Mouse (Mus musculus): Measurements from ENCODE around the gene Cst3. TPM values are rescaled to one million over a fixed set of nuclear protein-coding genes. Genes with fewer than 3 reads are reported as not detected.

Gene Cst3
- total RNA-seq (2021) = 100 to 1,000 TPM; 479 to 583 TPM
- long read RNA-seq, experiment 1, transcript Cst3-201 (3 exons, 860 nt) = major isoform, 868 of 910 reads
- long read RNA-seq, experiment 1, partial matches to known transcripts = 39 of 910 reads
- long read RNA-seq, experiment 1, other reads (novel, unspliced or antisense) = 2 of 910 reads
- long read RNA-seq, experiment 2, transcript Cst3-201 (3 exons, 860 nt) = major isoform, 828 of 870 reads
- long read RNA-seq, experiment 2, partial matches to known transcripts = 32 of 870 reads
- long read RNA-seq, experiment 2, other reads (novel, unspliced or antisense) = 10 of 870 reads

DNA sequence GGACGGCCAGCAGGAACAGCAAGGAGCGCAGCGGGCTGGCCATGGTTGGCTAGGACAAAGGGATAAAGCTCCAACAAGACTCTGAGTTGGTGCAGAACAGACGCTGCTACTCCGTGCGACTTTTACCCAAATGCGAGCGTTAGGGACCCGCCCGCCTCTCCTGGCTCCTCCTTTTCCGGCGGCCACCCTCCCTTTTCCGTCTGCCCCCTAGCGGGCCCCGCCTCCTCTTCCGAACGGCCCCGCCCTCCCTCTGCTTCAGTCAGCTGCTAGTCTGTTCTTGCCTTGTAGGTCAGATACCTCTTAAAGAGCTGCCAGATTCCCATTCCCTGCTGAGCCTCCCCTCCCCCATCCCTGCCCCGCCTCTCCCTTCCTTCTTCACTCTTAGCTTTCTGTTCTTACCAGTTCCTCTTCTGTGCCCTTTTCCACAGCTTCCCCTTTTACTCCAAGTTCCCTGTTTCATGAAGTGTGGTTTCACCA, at the start of gene Cst3:
Cst3 (minus strand) TSS at position 358 of the 477 bp plus-strand sequence.
- peak; percentile 93 to 96 for DNase-seq
- intact Hi-C loops (cut with DNase I) = no loop called here

DNA sequence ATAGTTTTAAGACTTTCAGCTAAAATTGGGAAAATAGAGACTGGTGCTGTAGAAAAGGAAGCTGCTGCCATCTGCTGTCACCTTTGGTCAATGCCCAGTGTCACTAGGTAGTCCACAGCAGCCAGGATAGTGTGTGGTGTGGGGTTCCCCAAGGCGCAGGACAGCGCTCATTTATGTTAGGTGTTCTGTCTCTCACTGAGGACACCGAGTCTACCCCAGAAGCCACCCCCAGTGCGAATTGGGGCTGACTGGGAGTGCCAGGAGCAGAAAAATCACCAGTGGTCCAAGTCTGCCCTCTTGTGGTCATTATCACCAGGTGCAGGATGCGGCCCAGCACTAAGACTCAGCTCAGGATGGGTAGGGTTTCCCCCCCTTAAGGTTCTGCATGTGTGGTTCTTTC, 26.8 kb upstream of the Cst3 start:
- intact Hi-C loops (cut with DNase I) = loop anchor here (1.0 to 5.0 kb wide), 2 partner anchors 51 to 150 kb away; partner anchors contain the start of gene Cstl1
- peak; percentile 47 to 70 for DNase-seq

DNA sequence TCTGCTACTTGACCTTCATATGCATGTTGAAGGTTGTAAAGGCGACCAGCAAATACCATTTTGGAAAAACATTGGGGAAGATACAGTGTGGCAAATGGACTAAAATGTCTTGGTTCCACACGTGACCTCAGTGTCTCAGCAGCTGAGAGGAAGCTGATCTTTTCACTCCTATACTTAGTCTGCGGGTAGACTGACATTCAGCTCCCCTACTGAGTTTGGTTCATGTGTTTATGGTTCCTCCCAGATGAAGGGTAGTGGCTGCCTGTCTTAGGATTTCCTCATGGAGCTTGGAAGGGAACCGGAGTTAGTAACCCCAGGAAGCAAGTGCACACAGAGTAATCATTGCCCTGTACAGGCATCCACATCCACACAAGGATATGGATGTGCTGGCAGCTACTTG, 24.8 kb upstream of the Cst3 start:
- intact Hi-C loops (cut with DNase I) = loop anchor here (5.0 kb wide), 1 partner anchor 148 kb away; the partner anchor contains the start of gene Cstl1

DNA sequence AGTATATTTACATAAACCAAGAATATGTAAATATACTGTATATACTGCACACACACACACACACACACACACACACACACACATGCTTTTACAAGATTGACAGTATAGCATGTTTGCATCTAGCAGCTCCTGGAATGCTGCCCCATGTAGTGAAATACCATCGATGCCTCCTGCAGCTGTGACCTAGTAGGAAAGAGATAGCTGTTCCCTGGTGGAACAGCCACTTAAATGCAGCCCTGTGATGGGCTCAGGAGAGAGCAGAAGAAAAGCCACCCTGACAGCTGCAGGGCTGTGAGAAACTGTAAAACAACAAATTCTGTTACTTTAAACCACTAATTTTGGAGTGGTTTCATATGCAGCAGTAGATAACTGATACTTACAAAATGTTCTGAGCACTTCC, 20.7 kb upstream of the Cst3 start:
- DNase-seq = no peak
- intact Hi-C loops (cut with DNase I) = no loop called here

More for the DNA sequence above, 24.8 kb upstream of the Cst3 start:
- DNase-seq = no peak

DNA sequence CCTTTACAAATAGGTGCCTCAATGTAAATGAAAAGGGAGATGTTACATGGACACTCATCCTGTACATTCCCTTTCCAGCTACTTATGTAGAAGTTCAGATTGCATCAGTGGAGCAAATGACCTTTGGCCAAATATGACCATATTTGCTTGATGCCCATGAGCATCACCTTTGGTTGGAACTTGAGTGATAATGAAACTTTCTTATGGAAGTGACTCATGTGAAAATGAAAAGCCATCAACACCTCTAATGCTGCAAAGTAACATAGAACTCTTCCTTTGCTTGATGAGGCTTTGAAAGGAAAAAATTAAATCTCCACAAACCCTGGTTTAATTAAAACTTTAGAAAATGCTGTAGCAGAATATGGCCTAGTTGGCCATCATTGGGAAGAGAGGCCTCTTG, 17.6 kb upstream of the Cst3 start:
- intact Hi-C loops (cut with DNase I) = no loop called here
- DNase-seq = no peak

DNA sequence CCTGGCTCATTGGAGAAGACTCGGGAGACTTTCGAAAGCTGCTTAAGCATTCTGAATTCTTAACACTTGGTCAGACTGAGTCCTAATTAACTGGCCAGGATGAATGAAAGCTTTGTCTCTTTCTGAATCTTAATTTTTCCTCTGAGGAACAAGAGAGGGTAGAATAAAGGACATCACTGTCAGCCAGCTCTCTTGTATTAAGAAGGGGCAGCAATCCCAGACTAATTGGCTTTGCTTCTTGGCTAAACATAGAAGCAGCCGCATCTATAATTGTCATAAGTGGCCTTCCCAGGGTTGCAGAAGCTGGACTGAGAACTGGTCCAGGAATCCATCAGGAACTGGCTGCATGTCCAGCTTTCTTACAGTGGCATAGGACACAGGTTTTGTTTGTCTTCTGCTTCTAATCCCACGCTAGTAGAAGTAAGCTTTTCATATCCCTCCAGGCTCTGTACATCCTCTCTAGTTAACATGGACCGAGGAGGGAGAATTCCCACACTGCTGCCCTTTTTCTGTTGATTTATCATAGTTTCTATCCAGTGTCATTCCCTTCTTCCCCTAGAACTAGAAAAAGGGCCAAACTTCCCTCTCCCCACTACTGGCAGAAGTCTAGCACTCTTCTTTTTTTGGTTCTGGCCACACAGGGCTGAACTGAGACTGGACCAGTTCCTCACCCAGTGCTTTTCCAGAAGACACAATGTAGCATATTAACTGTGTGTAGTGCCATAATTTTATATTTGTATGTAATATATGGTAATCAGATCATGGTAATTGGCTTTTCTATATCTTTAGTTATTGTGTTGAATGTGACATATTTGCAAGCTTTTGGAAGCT, 14.7 kb upstream of the Cst3 start:
- intact Hi-C loops (cut with DNase I) = no loop called here
- DNase-seq = no peak

DNA sequence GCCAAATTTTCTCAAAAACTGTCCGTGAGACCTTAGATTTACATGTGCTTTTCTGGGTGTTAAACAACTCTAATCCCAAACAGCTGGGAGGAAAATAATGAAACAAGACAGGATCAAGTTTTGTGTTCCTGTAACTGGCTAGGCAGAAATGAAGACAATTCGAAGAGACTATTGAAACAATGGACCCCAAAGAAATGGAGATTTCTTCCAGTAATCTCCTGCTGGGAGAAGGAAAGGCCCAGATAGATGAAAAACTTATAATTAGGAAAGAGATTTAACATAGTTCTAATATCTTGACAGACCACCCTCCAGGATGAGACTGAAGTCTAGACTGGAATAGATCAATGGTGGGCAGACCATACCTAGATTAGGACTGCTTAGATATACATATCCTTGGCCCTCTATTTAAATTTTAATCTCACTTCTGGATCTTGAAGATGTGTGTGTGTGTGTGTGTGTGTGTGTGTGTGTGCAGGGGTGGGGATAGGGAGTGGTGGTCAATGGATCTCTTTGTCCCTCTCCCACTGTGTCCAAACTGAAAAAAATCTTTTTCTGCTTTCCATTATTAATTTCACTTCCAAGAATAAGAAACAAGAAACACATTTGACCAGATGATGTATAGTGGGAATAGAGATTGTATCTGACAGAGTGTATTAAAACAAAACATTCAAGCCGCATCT, 14.0 kb upstream of the Cst3 start:
- no peak for DNase-seq
- intact Hi-C loops (cut with DNase I) = no loop called here

DNA sequence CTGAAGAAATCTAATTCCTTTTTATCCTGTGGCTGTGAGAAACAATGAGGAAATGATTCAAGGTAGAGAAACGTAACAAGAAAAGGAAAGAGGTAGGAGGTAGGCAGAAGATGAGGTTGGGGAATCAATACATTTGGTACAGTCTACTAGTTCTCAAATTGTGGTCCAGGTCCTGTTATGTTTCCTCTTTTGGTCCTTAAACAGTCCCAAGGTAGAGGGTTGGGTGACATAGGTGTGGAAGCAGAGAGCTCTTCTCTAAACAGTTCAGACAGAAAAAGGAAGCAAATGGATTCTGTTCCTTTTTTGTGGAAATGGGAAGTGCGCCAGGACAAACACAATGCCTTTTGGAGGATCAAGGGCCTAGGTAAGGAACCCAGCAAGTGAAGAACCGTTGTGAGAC, 13.4 kb upstream of the Cst3 start:
- no peak for DNase-seq
- intact Hi-C loops (cut with DNase I) = no loop called here

DNA sequence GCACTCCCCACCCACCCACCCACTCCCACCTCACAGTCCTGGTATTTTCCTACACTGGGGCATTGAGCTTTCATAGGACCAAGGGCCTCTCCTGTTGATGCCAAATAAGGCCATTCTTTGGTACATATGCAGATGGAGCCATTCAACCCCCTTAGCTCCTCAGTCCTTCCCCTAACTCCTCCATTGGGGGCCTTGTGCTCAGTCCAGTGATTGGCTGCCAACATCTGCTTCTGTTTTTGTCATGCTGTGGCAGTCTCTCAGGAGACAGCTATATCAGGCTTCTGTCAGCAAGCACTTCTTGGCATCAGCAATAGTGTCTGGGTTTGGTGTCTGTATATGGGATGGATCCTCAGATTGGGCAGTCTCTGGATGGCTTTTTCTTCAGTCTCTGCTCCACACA, 9.2 kb upstream of the Cst3 start:
- no peak for DNase-seq
- intact Hi-C loops (cut with DNase I) = no loop called here

DNA sequence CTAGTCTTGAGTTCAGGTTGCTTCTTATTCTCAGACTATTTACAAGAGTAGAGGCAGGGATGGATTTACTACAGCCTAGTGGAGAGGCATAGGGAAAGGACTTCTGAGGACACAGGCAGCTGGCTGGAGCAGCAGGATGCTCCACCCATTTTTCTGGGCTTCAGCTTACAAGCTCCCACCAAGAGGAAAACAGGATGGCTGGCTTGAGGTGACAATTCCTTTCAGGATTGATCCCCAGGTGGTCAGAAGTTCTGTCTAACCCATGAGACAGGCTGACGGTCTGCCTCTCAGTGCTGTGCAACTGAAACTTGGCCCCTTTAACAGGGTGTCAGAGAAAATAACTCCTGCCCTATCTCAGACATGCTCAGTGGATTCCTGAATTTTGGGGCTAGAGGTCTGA, 3.7 kb upstream of the Cst3 start:
- peak in 1 of 2 experiments; percentile 36 for DNase-seq
- intact Hi-C loops (cut with DNase I) = no loop called here

DNA sequence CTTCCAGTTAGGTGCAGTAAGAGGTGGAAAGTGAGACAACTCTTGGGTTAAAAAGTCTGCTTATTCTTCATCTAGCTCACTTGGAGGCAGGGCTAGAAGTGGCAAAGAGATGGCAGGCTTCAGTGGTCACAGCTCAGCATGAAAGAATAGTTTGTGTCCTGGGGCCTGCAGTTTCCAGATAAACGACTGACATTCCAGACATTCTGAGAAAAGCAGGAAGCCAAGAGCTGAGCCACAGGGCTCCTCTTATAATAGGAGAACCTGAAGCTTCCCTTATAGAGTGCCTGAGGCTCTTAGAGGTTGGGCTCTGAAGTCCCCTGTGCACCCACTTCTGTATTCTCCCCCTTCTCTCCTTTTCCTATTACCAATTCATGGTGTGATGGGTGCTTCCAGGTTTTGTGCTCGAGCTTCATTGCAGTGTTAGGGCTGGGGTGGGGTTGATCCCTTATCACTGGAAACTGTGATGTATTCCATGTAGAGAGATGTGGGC, 3.2 kb upstream of the Cst3 start:
- no peak for DNase-seq
- intact Hi-C loops (cut with DNase I) = no loop called here

DNA sequence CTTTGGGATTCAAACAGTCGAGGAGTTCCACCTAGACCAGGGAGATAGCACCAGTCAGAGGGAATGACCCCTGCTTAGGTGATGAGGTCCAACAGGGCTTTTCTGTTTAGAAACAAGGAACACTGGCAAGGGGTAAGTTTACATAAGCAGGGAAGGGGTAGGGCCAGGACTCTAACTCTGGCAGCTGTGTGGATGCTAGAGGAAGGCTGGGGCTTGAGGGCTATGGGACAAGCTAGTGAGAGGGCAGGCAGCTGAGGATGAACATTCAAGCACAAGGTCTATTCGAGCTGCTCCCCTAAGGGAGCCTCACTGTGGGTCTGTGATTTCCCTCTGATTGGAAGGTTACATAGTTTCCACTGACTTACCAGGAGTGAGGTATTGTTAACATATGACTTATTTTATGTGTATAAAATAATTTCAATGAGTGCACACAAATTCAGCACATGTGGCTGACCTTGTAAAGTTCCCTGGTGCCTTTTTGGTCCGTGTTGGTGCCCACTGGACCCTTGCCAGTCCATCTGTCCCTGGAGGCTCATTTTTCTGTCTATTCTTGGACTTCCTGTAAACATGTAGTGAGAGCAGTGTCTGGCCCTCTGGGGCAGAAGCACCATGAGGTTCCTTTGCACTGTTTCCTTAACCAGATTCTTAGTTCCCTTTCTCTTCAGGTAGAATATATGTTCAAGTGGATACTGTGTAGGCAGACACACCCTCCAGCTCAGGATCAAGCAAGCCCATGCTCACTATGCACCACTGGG, 1.7 kb upstream of the Cst3 start:
- DNase-seq = peak; percentile 59 to 60
- intact Hi-C loops (cut with DNase I) = no loop called here

DNA sequence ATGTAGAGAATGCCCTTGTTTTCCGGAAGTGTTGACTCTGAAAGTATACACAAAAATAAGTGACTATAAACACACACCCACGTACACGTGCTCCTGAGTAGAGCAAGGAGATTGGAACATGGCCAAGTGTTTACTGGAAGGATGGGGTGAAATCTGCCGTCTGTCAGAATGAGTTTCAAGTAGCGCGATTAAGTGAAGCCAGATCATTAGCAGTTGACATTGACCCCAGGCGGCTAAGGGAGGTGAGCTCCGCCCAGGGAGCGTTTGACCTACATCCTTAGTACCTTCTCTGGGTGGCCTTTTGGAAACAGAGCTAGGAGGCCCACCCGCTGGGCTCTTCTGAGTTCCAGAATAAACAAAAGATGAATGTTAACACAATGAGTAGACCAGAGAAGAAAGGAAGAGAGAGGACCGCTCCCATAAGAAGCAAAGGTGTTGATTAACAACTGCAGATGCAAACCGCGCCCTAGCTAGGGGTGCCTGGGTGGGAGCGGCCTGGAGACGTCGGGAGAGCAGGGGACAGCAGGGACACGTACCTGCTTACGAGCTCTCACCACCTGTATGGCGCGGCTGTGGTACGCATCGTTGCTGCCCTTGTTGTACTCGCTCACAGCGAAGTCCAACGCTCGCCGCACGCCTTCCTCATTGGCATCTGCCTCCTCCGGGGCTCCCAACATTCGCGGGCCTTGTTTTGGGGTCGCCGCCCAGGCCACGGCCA, 716 bp downstream of the Cst3 start:
- intact Hi-C loops (cut with DNase I) = no loop called here
- no peak for DNase-seq

DNA sequence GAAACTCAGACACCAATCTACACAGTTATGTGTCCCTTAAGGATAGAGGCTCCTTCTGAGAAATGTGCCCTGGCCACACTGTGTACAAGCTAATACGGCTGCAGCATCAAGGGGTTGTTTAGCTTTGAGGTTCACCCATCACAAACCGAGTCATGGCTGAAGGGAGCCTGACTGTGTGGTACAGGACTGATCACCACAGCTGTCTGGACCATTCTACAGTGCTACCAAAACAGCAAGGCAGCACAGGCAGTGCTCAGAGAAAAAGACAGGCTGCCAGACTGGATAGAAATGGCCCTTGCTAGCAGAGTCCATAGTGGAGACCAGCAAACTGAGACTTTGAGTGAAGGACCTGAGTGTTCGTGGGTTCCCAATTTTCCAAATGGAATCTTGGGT, 1.3 kb downstream of the Cst3 start:
- intact Hi-C loops (cut with DNase I) = no loop called here
- DNase-seq = no peak

DNA sequence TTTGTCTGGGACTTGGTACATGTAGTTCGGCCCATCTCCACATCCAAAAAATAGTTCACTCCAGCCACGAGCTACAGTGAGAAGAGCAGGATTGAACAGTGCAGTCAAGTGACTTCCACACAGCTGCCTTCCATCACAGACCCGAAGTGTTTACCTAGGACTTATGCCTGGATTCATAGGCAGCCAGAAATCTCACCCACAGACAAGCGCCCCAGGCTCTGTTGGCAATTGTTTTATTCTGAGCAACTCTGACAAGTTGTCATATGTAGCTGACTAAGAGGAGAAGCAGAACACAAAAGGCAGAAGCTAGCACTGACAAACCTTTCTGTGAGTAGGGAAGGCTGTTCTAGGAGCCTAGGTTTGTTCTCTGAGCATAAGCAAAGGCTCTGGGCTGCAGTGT, 2.6 kb downstream of the Cst3 start:
- intact Hi-C loops (cut with DNase I) = no loop called here
- DNase-seq = no peak

DNA sequence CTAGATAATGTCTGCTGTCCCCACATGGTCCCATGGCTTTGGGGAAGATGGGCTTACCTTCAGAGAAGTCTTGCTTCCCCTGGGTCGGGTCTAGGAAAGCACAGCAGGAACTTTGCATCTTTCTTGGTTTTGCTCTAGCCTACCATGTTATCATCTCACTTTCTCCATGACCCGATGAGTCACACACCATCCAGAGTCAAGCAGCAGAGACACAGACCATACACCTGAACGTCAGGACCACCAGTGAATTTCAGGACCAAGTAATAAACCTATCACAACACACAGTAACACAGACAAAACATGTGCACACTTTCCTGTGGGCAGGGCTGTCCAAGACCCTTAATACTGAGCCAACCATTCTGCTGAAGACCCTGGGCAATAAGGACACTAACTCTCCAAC, 5.0 kb downstream of the Cst3 start:
- no peak for DNase-seq
- intact Hi-C loops (cut with DNase I) = no loop called here

DNA sequence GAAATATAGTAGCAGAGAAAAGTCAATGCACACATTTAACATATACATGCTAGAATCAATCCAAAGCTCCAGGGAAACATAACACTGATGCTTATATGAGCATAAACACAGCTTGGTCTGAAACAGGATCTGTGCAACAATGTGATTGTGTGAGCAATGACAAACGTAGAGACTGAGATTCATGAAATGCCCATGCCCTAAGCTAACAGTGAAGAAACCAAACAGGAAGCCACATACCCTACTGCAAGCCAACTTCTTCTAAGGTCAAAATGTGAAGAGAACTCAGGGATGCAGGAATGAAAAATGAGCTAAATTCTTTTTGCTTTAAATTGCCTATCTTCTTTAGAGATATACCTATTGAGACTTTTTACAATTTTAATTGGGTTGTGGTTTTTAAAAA, 6.5 kb downstream of the Cst3 start:
- no peak for DNase-seq
- intact Hi-C loops (cut with DNase I) = no loop called here

DNA sequence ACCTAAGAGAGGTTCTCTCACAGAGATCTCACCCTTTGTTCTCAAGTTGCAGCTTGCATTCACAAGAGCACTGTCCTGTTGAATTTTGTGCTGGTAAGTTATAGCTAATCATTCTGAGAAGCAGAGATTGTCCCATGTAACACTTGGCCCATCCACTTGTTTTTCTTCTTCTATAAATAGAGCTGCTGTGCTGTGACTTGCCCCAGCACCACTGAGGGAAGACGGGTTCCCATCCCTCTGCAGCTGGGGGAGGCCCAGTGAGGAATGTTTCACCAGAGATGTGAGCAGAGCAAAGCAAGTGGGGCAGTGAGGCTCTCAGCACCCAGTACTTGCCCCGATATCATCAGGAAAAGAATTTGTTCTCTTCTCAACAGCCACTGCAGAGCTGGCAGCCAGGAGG, 10.5 kb downstream of the Cst3 start, which contains the start of gene 9230104L09Rik:
9230104L09Rik (minus strand) TSS at position 73 of the 400 bp plus-strand sequence.
- intact Hi-C loops (cut with DNase I) = no loop called here
- peak in 1 of 2 experiments; percentile 25 for DNase-seq

DNA sequence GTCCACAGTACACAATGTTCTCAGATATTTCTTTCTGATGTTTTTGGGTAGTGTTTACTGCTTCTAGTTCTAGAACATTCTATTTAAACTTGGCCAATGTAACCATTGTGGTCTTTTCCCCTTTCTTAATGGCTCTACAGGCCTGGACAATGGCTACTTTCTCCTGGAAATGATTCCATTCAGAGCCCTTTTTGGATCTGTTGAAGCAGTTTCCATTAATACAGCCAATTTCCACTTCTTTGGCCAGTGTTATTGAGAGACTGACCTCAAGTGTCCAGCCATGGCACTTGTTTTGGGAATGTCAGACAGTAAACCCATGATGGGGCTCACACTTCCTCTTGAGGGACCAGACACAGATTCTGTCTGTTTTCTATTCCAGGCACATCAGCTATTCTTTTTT, 13.8 kb downstream of the Cst3 start:
- no peak for DNase-seq
- intact Hi-C loops (cut with DNase I) = no loop called here

DNA sequence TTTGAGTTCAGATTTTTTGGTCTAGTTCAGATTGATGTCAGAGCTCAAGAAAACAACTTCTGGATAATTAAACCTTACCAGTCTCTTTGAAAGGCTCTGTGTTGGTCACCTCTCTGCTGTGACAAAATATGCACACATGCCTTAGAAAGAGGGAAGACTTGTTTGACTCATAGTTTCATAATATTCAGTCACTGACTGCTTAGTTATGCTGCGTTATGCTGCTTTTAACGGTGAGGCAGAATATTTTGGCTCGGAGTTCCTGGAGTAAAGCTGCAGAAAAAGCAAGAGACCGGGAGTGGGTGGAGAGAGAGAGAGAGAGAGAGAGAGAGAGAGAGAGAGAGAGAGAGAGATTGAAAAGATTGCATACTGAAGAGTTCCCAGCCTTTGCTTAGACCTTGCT, 14.5 kb downstream of the Cst3 start:
- DNase-seq = no peak
- intact Hi-C loops (cut with DNase I) = no loop called here

Data from gastrocnemius, postnatal 36 days (tissue).